Mouse (Mus musculus) activated CD4-positive, CD25-positive, alpha-beta regulatory T cell, adult 4 months (primary cell): ENCODE data around the gene AB124611. TPM values are rescaled to one million over a fixed set of nuclear protein-coding genes. Genes with fewer than 3 reads are reported as not detected.
"Not testable (repeated sequence)": the region's sequence is repeated elsewhere in the genome, so short reads cannot be mapped to it uniquely, and the experiment has no call there.

Source experiments
- ATAC-seq: one replicate; pipeline ENCODE4 v1.8.0; 2017
- polyA plus RNA-seq, 2 experiments: library from polyadenylated mRNA; unstranded; fragments of 100-300 nt; shearing (Covaris generic); gene quantifications; one replicate each; pipeline ENCODE4 v1.2.1; 2017

Gene AB124611
- 10 to 100 TPM; 56.9 to 62.4 TPM for polyA plus RNA-seq

DNA sequence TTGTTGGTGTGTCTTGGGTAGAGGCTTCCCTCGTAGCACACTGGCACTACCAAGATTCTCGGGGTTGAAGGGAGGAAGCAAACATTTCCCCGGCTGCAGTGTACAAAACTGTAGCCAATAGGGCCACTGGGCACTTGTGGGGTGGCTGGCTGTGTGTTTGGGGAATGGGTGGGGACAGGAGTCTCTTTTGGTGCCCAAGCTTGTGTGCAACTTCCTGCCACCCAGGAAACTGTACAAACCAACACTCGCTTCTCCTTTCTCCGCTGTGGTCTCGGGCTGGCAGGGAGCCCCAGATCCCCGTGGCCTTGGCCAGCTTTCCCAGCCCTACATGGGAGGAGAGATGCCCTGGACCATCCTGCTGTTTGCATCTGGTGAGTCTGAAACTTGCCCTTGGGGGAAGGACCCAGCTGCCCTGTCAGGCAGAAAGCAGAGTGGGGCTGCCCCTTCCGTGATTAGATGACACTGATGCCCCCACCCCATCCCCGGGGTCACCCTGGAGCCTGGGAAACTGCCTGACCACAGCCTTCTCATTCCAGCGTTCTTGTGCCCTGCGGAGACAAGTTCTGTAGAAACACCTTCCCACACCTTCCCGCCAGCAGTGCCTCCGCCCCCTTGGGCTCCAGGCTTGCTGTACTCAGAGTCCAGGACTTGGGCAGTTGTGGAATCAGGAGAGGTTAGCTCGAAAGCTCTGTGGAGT is at the start of gene AB124611:
Gene AB124611, plus strand, starts transcription at position 240 of the 697 bp plus-strand sequence.
- peak; percentile 89 for ATAC-seq

DNA sequence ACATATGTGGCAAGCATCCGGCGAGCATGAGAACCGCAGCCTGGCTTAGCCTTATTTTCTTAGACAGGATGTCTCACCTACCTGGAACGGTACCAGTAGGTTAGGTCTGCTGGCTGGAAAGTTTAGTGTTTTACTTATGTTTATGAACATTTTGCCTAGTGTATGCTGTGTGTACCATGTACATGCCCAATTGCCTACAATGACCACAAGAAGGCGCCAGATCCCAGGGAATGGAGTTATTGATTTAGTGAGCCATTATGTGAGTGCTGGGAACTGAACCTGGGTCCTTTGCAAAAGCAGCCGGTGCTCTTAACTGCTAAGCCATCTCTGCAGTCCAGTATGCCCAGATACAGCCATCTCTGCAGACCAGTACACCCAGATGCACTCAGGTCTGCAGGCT is 48.3 kb upstream of the AB124611 start:
- no peak for ATAC-seq

DNA sequence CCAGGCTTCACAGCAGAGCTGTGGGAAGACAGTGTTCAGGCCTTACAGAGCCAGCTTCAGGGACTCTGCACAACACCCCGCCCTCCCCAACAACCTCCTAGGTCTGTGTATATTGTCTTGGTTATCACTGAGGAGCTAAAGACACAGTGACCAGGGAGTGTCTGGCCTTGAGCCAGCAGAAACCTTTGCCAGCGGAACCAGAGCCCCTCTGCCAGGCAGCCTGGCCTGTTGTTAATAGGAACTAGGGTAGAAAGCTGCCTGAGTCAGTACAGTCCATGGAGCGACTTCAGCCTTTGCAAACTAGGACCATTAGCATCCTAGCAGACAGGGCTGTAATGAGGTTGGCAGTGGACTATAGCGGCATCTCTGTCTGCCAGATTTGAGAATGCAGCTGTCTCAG is 41.9 kb upstream of the AB124611 start:
- no peak for ATAC-seq

DNA sequence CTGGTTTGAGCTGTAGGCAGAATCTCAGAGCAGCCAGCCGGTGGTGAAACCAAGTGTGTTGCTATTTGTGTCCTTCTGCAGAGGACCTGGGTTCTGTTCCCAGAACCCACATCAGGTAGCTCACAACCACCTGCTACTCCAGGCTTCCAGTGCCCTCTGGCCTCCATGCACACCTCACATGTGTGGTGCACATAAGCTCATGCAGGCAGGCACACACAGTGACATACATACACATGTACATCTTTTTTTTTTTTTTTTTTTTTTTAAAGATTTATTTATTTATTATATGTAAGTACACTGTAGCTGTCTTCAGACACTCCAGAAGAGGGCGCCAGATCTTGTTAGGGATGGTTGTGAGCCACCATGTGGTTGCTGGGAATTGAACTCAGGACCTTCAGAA is 37.7 kb upstream of the AB124611 start:
- not testable (repeated sequence) for ATAC-seq

DNA sequence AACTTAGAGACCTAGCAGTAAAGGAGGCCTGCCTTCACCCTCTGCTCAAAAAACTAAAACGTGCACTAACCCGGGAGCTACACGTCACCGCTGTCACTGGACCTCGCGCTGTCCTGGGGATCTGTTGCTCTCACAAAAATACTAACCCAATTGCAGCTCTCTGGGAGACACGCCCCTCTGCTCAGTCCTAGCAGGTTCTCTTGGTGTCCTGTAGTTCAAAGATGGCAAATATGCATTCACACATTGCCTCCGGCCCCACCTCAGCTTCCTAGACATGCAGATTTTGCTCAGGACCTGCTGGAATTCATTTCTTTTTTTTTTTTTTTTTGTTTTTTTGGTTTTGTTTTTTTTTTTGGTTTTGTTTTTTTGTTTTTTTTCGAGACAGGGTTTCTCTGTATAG is 35.3 kb upstream of the AB124611 start:
- no peak for ATAC-seq

DNA sequence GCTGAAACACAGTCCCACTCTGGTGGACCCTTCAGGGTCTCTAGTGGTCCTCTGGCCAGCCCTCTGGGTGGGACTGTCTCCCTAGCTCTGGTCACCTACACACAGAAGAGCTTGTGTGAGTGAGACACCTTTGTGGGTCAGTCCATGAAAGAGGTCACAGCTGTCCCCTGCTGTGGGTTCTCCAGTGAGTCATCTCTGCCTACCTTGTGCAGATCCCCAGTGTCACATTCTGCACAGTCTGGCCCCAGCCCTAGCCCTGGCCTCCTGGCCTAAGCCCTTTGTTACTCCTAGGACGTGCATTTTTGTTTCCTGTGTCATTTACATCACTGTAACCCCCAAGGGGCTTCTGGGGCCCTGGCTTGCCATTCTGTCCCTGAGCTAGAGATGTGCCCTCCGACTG is 32.1 kb upstream of the AB124611 start:
- no peak for ATAC-seq

DNA sequence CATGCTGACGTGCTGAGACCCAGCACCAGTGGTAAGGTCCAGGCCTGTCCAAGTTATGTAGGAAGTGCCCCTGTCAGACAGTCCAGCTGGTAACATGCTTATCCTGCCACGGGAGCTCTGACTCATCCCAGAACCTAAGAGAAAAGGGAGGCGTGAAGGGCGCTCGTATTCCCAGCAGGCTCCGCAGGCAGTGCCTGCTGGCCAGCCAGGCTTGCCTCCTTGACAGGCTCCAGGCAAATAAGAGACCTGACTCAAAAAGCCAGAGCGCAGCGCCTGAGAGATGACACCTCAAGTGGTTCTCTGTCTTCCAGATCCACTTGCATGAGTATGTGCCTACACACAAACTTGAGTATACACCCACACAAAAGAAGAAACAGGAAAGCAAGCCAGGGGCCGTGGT is 31.2 kb upstream of the AB124611 start:
- ATAC-seq = no peak

DNA sequence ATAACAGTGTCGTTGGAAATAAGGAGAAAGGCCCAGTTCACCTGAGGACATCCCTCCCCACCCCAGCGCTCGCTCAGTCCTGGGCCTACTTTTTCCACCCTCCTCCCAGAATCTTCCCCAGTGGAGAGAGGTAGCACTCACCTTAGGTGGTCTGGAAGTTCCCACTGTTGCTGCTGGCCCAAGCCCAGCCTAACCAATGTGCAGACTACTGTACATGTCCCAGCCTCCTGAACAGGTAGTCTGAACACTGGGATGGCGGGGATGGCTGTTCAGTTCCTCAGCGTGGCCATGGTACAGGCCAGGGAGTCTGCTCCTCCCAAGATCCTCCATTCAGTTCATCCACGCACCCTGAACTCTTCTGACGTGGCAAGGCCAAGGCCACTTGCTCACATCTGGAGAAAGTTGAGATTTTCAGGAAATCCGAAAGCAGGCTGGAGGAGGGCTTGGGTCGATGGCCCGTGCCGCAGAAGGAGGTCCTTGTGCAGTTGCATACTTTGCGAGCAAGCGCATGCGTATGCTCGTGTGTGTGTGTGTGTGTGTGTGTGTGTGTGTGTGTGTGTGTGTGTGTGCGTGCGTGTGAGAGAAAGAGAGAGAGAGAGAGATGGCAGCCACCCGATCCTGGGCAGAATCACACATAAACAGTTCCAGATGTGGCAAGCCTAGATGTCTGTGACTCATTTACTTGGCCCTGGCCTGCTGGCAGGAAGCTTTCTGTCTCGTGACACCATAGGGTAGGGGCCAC is 29.5 kb upstream of the AB124611 start:
- ATAC-seq = no peak

DNA sequence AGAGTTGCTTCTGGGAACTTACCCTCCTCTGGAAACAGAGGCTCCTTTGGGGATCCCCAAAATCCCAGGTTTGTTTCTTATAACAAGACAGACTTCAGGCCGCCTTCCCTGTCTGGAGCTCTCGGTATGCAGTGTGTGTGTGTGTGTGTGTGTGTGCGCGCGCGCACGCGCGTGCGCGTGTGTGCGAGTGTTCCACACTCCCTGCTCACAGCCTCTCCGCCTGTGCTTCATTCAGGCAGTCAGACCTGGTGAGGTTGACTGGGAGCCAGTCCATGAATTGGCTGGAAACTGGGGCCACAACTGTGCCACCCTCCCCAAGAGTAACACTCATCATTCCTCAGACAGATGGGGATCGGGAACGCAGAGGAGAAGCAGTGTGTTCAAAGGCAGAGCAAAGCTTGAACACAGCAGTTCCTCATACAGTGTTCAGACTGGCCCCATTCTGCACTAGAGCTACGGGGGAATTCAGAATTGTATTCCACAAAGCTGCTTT is 28.9 kb upstream of the AB124611 start:
- no peak for ATAC-seq

DNA sequence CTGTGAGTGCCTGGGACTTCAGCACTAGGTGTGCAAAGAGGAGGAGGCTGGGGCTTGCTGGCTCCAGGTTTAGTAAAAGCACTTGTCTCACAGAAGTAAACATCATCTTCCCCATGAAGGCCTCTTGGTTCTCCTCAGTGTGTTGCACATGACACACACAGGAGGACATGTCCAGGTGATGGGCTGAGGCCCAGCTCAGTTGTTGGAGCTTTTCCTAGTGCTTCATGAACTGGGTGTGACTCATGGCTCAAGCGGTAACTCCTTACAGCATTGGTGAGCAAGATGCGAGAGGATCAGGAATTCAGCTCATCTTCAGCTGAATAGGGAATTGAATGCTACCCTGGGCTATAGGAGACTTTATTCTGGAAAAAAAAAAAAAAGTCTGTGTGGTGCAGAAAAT is 28.3 kb upstream of the AB124611 start:
- ATAC-seq = no peak

DNA sequence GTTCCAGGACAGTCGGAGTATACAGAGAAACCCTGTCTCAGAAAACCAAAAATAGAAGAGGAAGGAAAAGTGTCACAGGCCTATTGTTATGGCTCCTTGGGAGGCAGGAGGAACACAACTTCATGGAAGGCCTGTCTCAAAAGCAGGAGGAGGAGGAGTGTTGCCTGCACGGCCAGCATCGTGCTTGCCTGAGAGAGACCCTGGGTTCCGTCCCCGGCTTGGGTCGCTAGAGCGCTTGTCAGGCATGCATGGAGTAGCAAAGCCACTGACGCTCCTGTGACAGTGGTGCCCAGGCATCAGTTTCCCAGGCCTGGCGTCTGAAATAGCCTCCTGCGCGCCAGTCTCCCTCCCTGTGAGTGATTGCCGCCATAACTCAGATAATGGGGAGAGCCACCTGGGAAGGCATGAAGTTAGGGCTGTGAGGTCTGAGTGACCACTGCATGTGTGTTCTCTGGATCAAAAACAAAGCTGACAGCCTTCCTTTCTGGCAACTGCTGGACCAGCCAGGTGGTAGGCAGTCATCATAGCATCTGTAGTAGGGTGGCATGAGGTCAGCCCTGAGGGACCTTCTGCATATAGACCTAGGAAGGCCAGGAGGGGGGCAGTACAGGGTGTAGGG is 27.6 kb upstream of the AB124611 start:
- ATAC-seq = no peak

DNA sequence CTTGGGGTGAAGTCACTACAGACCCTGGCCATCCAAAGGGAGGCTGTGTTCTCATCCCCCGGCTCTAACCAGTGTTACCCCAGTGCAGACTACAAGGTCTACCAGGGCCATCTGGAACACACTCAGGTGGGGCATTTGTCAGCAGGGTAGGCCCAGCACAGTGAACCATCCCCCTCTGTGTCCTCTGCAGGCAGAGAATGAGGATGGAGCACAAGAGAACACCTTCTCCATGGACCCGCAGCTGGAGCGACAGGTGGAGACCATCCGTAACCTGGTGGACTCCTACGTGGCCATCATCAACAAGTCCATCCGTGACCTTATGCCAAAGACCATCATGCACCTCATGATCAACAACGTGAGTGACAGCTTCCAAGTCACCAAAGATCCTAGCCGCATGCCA is 22.6 kb upstream of the AB124611 start:
- no peak for ATAC-seq

DNA sequence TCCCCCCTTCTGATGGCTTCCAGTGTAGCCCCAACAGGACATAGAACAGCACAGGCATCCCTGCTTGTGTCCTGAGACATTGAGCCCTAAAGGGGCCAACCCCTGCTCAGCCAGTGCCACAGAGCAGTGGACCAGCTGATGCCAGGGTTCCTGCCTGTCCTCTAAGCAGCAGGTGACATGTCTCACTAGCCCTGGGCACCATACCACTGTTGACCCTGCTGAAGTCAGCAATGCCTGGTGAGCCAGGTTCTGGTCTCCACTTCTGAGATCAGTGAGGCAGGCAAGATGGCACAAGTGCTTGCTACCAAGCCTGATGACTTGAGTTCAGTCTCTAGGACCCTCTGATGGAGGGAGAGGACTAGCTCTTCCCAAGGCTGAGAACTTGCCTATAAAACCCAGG is 20.2 kb upstream of the AB124611 start:
- no peak for ATAC-seq

DNA sequence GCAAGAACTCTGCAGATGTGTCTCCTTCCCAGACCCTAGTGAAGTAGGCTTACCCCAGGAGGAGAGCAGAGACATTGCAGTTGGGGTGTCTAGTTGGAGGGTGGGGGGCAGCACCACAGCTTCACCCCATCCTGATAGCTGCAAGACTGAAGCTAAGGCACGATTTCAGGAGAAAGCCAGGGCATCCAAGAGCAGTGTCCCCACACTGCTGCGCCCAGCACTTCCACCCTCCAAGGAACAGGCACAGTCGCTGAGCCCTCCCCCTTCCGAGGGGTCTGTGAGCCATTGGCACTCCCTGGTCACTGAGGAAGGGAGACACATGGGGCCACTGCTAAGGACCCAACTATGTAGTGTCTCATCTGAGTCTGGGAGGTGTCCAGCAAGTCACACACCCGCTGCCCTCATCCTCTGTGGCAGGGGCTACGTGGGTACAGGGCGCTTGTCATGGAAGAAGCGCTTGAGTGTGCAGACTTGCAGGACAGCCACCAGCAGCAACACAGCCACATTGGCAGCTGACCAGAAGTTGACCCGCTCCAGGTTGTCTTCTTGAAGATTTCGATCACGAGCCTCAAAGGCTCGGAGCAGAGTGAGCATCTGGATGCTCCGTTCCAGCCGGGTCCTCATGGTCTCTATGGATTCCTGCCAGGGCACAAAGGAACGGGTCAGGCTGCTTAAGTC is 18.1 kb upstream of the AB124611 start:
- no peak for ATAC-seq

DNA sequence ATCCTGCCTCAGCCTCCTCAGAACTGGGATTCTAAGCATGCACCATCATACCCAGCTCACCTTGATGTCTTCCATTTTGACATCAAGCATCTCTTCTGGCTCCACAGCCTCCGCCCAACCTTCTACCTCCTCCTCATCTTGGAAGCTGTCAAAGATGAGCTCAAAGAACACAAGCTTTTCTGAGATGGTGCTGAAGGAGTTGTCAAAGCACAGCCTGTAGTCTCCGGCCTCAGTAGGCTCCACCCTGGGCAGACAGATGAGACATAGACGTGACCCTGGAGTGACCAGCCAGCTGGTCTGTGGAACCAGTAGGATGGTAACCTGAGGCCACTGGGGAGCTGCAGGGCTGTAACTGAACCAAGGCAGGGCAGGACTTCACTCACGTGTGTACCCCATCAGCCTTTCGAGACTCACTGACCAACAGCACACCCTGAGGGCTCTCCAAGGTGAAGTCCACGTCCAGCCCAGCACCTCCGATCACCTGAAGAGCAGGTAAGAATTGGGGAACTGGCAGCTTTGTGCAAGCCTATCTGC is 17.0 kb upstream of the AB124611 start:
- ATAC-seq = no peak

DNA sequence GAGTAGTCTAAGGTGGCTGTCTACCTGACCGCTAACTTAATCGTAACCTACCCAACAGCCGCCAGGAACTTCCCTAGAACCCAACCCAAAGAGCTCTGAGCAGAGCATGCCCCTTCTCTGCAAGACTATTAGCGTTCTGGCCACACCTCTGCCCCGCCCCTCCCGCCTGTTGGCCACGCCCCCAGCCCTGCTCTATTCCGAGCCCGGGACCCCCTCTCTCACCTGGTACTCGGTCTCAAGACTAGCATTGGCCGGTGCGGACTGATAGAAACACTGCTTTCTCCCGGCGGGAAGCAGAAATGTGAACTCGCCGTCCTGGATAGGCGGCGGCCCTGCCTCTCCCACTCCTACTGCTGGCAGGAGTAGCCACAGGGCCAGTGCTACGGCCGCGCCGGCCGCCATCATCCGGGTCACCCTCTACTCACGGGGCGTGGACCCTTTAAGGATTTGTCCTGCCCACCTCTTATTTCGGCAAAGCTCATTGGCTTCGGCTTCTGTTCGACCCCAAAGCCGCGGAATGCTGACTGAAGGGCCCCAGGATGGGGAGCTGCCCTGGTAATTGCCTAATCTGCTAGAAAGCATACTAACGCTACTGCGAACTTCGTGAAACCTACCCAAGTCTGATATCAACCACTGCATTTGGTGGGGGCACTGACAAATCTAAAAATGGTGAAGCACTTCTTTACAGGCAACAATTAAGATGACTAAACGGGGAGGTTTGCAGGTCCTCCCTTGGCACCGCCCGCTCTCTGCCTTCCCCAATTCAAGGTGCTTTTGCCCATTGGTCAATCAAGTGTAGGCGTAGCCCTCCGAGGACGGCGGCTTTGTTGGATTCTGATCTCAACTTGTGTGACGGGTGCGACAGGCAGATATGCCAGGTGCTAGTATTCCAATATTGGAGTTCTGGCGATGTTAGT is 15.9 kb upstream of the AB124611 start, which contains the start of gene Tmed1:
Gene Tmed1, minus strand, starts transcription at position 481 of the 917 bp plus-strand sequence.
- ATAC-seq = peak; percentile 83

DNA sequence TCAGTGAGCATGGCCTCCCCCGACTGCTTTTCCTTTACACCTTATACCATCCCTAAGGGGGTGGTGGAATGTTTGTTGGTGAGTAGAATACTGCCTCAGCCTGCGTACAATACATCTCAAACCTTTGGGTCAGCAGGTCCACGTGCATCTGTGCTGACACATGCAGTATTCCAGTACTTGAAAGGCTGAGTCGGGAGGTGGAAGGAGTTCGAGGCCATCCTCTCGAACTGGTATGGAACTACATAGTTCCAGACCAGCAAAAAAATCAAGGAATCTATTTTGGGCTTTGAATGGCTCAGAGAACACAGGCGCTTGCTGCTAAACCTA is 15.3 kb upstream of the AB124611 start:
- no peak for ATAC-seq

DNA sequence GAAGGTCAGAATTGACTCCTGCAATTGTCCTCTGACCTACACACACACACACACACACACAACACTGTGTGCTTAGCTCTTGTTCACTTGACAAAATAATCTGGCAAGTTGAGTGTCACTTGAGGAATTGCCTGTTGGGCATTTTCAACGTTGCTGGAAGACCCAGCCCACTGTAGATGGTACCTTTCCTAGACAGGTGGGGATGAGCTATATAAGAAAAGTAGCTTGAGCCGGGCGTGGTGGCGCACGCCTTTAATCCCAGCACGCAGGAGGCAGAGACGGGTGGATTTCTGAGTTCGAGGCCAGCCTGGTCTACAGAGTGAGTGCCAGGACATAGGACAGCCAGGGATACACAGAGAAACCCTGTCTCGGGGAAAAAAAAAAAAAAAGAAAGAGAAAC is 14.9 kb upstream of the AB124611 start:
- no peak for ATAC-seq

DNA sequence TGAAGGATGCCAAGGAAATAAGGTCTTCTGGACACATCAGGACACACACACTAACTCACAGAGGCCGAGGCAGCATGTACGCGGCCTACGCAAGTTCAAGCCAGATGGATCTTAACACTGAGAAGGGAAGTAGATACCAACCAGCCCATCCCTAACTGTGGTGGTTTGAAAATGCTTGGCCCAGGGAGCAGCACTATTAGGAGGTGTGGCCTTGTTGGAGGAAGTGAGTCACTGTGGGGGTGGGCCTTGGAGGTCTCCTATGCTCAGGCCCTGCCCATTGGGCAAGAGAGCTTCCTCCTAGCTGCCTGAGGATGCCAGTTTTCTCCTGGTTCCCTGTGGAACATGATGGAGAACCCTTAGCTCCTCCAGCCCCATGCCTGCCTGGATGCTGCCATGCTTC is 12.5 kb upstream of the AB124611 start:
- ATAC-seq = no peak

DNA sequence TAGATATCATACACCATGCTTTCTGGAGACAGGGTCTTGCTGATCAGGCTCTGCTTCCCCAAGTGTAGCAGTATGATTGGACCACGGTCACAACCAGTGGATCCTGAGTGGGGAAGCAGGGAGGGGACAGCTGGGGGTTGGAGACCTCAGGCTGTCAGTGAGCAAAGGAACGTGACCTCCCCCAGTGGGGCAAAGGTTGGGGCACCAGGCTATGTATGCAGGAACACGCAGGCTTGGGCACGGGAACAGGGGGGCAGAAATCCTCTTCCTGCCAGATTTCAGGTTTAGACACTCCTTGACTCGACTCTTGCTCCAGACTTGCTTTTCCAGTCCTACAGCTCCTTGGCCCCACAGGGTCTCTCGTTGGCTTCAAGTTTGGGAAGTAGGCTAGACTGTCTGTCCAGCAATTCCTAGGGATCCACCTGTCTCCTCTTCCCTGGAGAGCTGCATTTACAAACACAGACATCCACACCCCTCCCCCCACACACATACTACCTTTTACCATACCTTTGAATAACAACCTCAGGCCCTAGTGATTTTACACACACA is 8.0 kb upstream of the AB124611 start:
- no peak for ATAC-seq

DNA sequence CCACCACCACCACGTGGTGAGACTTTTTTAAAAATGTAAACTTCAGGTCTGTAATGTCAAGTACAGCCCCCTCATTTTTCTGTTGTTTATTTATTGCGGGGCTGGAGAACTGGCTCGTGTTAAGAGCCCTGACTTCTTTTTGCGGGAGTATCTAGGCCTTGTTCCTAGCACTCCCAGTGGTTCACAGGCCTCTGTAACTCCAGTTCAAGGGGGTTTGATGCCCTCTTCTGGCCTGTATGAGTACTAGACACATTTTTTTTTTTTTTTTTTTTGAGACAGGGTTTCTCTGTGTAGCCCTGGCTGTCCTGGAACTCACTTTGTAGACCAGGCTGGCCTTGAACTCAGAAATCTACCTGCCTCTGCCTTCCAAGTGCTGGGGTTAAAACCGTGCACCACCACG is 7.3 kb upstream of the AB124611 start:
- ATAC-seq = not testable (repeated sequence)
